In genomic region chr10:89377750-89378149, GRCm38 (mm10) we compare ENCODE assay signal across 23 mouse cellular contexts. TPM values are rescaled to one million over a fixed set of nuclear protein-coding genes. Genes with fewer than 3 reads are reported as not detected.
DNase-seq lines count a peak whose midpoint lies in the region; ATAC-seq lines count a peak whose summit lies in the region.
"Had no signal": no experiment of that assay in that cellular context is flagged by ENCODE, and none has a peak within 500 bp of the region (broad histone marks: within the 10 kb centered on the region; RNA-seq: fewer than 3 reads in every experiment).

No protein-coding gene starts in this region.

- H3K27me3 ChIP-seq in heart, embryonic 12.5 days (replicated peaks) = no peaks in the 10 kb centered on the region
- H3K27me3 ChIP-seq in limb, embryonic 12.5 days = no peaks in the 10 kb centered on the region
- no peaks in the 10 kb centered on the region for H3K27me3 ChIP-seq in limb, embryonic 10.5 days (ENCODE audit: low read depth, poor library complexity, severe bottlenecking)
- H3K27me3 ChIP-seq: embryonic facial prominence, embryonic 12.5 days; embryonic facial prominence, embryonic 15.5 days; forebrain, embryonic 12.5 days had no signal

- no peak overlapping the region for H3K9ac ChIP-seq in heart, embryonic 12.5 days
- no peak overlapping the region for H3K9ac ChIP-seq in limb, embryonic 12.5 days (replicated peaks)
- H3K9ac ChIP-seq: embryonic facial prominence, embryonic 12.5 days; embryonic facial prominence, embryonic 15.5 days; forebrain, embryonic 12.5 days had no signal

- H3K4me2 ChIP-seq in heart, embryonic 12.5 days = no peak overlapping the region
- H3K4me2 ChIP-seq in limb, embryonic 12.5 days = no peak overlapping the region
- H3K4me2 ChIP-seq: embryonic facial prominence, embryonic 12.5 days; embryonic facial prominence, embryonic 15.5 days; forebrain, embryonic 12.5 days had no signal

- WGBS in heart, embryonic 12.5 days = 65% methylated on average over 4 of the region's 4 CpGs
- 77% methylated on average over 4 of the region's 4 CpGs for WGBS in limb, embryonic 12.5 days
- 84% methylated on average over 4 of the region's 4 CpGs for WGBS in limb, embryonic 10.5 days

- H3K27ac ChIP-seq in heart, embryonic 12.5 days (ENCODE audit: poor library complexity, severe bottlenecking) = no peak overlapping the region
- H3K27ac ChIP-seq in limb, embryonic 12.5 days = no peak overlapping the region
- no peak overlapping the region for H3K27ac ChIP-seq in limb, embryonic 10.5 days
- H3K27ac ChIP-seq: embryonic facial prominence, embryonic 12.5 days; embryonic facial prominence, embryonic 15.5 days; forebrain, embryonic 10.5 days; forebrain, embryonic 12.5 days had no signal

- H3K9me3 ChIP-seq in heart, embryonic 12.5 days (replicated peaks) = no peaks in the 10 kb centered on the region
- H3K9me3 ChIP-seq in limb, embryonic 12.5 days = no peaks in the 10 kb centered on the region
- no peaks in the 10 kb centered on the region for H3K9me3 ChIP-seq in limb, embryonic 10.5 days (replicated peaks)
- H3K9me3 ChIP-seq: embryonic facial prominence, embryonic 12.5 days; embryonic facial prominence, embryonic 15.5 days; forebrain, embryonic 10.5 days; forebrain, embryonic 12.5 days had no signal

- DNase-seq in heart, adult 11 months = peak; percentile 74
- DNase-seq in limb, embryonic 10.5 days (ENCODE audit: low spot score) = no peak
- DNase-seq in lung, postnatal 14 days = no peak
- DNase-seq: adrenal gland, adult 2 months; adrenal gland, postnatal 10 days; adrenal gland, postnatal 25 days; cerebellum, adult 11 months; cerebellum, adult 18-20 months; cerebellum, adult 8-10 months; cerebellum, adult 9-11 months; cerebellum, postnatal 14 days; cerebellum, postnatal 36 days; embryo, embryonic 11 days had no signal

- no peaks in the 10 kb centered on the region for H3K4me1 ChIP-seq in heart, embryonic 12.5 days (replicated peaks)
- H3K4me1 ChIP-seq in limb, embryonic 12.5 days (replicated peaks) = no peaks in the 10 kb centered on the region
- no peaks in the 10 kb centered on the region for H3K4me1 ChIP-seq in limb, embryonic 10.5 days
- H3K4me1 ChIP-seq: embryonic facial prominence, embryonic 12.5 days; embryonic facial prominence, embryonic 15.5 days; forebrain, embryonic 10.5 days; forebrain, embryonic 12.5 days had no signal

- ATAC-seq in heart, embryonic 12.5 days (ENCODE audit: insufficient number of reproducible peaks, low FRiP score) = no peak
- ATAC-seq in limb, embryonic 12.5 days (ENCODE audit: insufficient number of reproducible peaks, insufficient read depth, low FRiP score, low TSS enrichment, low read depth) = 0 out of 2 replicates have a peak, but pooled peaks have one; percentile 15
- ATAC-seq: forebrain, embryonic 14.5 days; forebrain, embryonic 16.5 days had no signal

- no peak overlapping the region for H3K4me3 ChIP-seq in heart, embryonic 12.5 days
- no peak overlapping the region for H3K4me3 ChIP-seq in limb, embryonic 12.5 days (replicated peaks)
- no peak overlapping the region for H3K4me3 ChIP-seq in limb, embryonic 10.5 days
- H3K4me3 ChIP-seq: embryonic facial prominence, embryonic 12.5 days; embryonic facial prominence, embryonic 15.5 days; erythroblast, embryonic 14.5 days; forebrain, embryonic 10.5 days; forebrain, embryonic 12.5 days had no signal

- H3K36me3 ChIP-seq in heart, embryonic 12.5 days = no peaks in the 10 kb centered on the region
- H3K36me3 ChIP-seq in limb, embryonic 12.5 days = no peaks in the 10 kb centered on the region
- no peaks in the 10 kb centered on the region for H3K36me3 ChIP-seq in limb, embryonic 10.5 days
- H3K36me3 ChIP-seq: embryonic facial prominence, embryonic 12.5 days; embryonic facial prominence, embryonic 15.5 days; forebrain, embryonic 10.5 days; forebrain, embryonic 12.5 days had no signal

RNA-seq across cellular contexts. Expression of gene Ano4, which starts 33.2 kb away (rescaled TPM):
- polyA plus RNA-seq in heart, embryonic 12.5 days (2016; fragmentation: Nextera tagmentation; extraction: Ambion mirVana) = 6.5 and 7.8 TPM in 2 replicates
- 0.61 and 0.84 TPM in 2 replicates for polyA plus RNA-seq in limb, embryonic 12.5 days (2016; fragmentation: Nextera tagmentation; extraction: Ambion mirVana)
- polyA plus RNA-seq in limb, embryonic 10.5 days (2016; fragmentation: Nextera tagmentation; extraction: Ambion mirVana) = 1.1 and 1.2 TPM in 2 replicates
- polyA plus RNA-seq: C2C12; erythroblast, embryonic 14.5 days had no signal
